Mouse (Mus musculus) retina, postnatal 7 days (tissue): ENCODE measurements around the gene Rpia.
A peak's percentile ranks its signal among the peaks of the same experiment; 100 is the strongest.

Source experiments
- DNase-seq: peaks from one replicate; pipeline ENCODE4 v3.0.0-alpha.2; 2012; ENCODE audit warnings: low read depth, low spot score

Gene Rpia

GRCm38 (mm10) chr6:70805267-70805666 is 13.2 kb upstream of the Rpia start:
- DNase-seq, result peak; percentile 49

- no peak for DNase-seq
Measured at GRCm38 (mm10) chr6:70804632-70805031, 12.6 kb upstream of the Rpia start.

- no peak for DNase-seq
Measured at GRCm38 (mm10) chr6:70797581-70798251, 5.7 kb upstream of the Rpia start.

GRCm38 (mm10) chr6:70796940-70797339 is 4.9 kb upstream of the Rpia start:
- no peak for DNase-seq

- no peak for DNase-seq
Measured at GRCm38 (mm10) chr6:70792644-70793043, 612 bp upstream of the Rpia start.

- DNase-seq, result no peak
Measured at GRCm38 (mm10) chr6:70790852-70791761, 925 bp downstream of the Rpia start.

- no peak for DNase-seq
Measured at GRCm38 (mm10) chr6:70790034-70790650, 1.9 kb downstream of the Rpia start.

- no peak for DNase-seq
Measured at GRCm38 (mm10) chr6:70789134-70789533, 2.9 kb downstream of the Rpia start.

- no peak for DNase-seq
Measured at GRCm38 (mm10) chr6:70787524-70787923, 4.5 kb downstream of the Rpia start.

GRCm38 (mm10) chr6:70785852-70786251 is 6.2 kb downstream of the Rpia start:
- DNase-seq, result no peak

GRCm38 (mm10) chr6:70784811-70785210 is 7.2 kb downstream of the Rpia start:
- DNase-seq, result no peak

GRCm38 (mm10) chr6:70781336-70781735 is 10.7 kb downstream of the Rpia start:
- DNase-seq, result no peak

GRCm38 (mm10) chr6:70774372-70774771 is 17.7 kb downstream of the Rpia start:
- no peak for DNase-seq

GRCm38 (mm10) chr6:70773769-70774168 is 18.3 kb downstream of the Rpia start:
- no peak for DNase-seq

GRCm38 (mm10) chr6:70768769-70769168 is 23.3 kb downstream of the Rpia start:
- DNase-seq, result peak; percentile 49

GRCm38 (mm10) chr6:70765076-70765475 is 27.0 kb downstream of the Rpia start:
- DNase-seq, result no peak

GRCm38 (mm10) chr6:70764551-70764950 is 27.5 kb downstream of the Rpia start:
- no peak for DNase-seq

- no peak for DNase-seq
Measured at GRCm38 (mm10) chr6:70763881-70764280, 28.2 kb downstream of the Rpia start.

- no peak for DNase-seq
Measured at GRCm38 (mm10) chr6:70762659-70763058, 29.4 kb downstream of the Rpia start.

GRCm38 (mm10) chr6:70760951-70761350 is 31.1 kb downstream of the Rpia start:
- no peak for DNase-seq

GRCm38 (mm10) chr6:70754833-70755232 is 37.2 kb downstream of the Rpia start:
- DNase-seq, result no peak

GRCm38 (mm10) chr6:70752351-70752750 is 39.7 kb downstream of the Rpia start:
- no peak for DNase-seq
